Mouse (Mus musculus): Measurements from ENCODE around the gene St7. TPM values are rescaled to one million over a fixed set of nuclear protein-coding genes. Genes with fewer than 3 reads are reported as not detected.

The St7 gene
- polyA plus RNA-seq, 1 experiment from 2014 or later: 19.8 TPM

DNA sequence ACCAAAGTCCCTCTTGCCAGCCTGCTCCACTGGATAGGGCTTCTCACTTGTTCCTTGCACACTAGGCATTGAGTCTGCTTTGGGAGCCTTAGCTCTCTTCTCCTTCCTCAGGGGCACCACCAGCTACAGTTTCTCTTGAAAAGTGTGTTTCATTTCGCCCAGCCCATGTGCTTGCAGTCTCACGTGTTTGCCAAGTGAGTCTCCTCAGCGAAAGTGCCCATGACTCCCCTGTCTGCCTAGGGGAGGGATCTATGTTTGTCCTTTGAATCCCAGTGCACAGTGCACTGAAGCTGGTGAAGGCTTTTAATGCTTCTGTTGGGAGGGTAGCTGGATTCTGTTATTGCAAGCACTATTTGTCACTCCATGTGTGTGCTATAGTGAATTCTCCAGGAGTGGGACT lies 79.8 kb downstream of the St7 start:
- 79% methylated on average over 3 of the region's 3 CpGs for WGBS
- no peak for ATAC-seq (ENCODE audit: low FRiP score, low TSS enrichment)
- H3K36me3 ChIP-seq (ENCODE audit: insufficient read depth, low read length): no peaks in the 10 kb centered on the region

GRCm38 (mm10) chr6:17776041-17776440 lies 83.3 kb downstream of the St7 start:
- H3K4me1 ChIP-seq (ENCODE audit: insufficient read depth, low read length): no peaks in the 10 kb centered on the region
- WGBS: 67% methylated on average over 7 of the region's 7 CpGs
- no peak overlapping the region for H3K27ac ChIP-seq (ENCODE audit: low read length)
- no peak overlapping the region for H3K4me3 ChIP-seq (ENCODE audit: low read length)
- no peak for ATAC-seq (ENCODE audit: low FRiP score, low TSS enrichment)
- H3K9me3 ChIP-seq (ENCODE audit: low read length): no peaks in the 10 kb centered on the region
- H3K27me3 ChIP-seq (ENCODE audit: insufficient read depth, low read length): no peaks in the 10 kb centered on the region
- no peak overlapping the region for H3K4me2 ChIP-seq (replicated peaks; ENCODE audit: low read depth, low read length)
- no peak overlapping the region for H3K9ac ChIP-seq (replicated peaks; ENCODE audit: low read length)
- no peaks in the 10 kb centered on the region for H3K36me3 ChIP-seq (ENCODE audit: insufficient read depth, low read length)

More for the DNA sequence above, 79.8 kb downstream of the St7 start:
- no peak overlapping the region for H3K27ac ChIP-seq (ENCODE audit: low read length)
- H3K9ac ChIP-seq (replicated peaks; ENCODE audit: low read length): no peak overlapping the region
- no peaks in the 10 kb centered on the region for H3K9me3 ChIP-seq (ENCODE audit: low read length)
- no peak overlapping the region for H3K4me2 ChIP-seq (replicated peaks; ENCODE audit: low read depth, low read length)
- H3K27me3 ChIP-seq (ENCODE audit: insufficient read depth, low read length): no peaks in the 10 kb centered on the region
- H3K4me1 ChIP-seq (ENCODE audit: insufficient read depth, low read length): peaks cover 4% of the 10 kb centered on the region; the same call in 1 of the 2 replicates
- no peak overlapping the region for H3K4me3 ChIP-seq (ENCODE audit: low read length)

DNA sequence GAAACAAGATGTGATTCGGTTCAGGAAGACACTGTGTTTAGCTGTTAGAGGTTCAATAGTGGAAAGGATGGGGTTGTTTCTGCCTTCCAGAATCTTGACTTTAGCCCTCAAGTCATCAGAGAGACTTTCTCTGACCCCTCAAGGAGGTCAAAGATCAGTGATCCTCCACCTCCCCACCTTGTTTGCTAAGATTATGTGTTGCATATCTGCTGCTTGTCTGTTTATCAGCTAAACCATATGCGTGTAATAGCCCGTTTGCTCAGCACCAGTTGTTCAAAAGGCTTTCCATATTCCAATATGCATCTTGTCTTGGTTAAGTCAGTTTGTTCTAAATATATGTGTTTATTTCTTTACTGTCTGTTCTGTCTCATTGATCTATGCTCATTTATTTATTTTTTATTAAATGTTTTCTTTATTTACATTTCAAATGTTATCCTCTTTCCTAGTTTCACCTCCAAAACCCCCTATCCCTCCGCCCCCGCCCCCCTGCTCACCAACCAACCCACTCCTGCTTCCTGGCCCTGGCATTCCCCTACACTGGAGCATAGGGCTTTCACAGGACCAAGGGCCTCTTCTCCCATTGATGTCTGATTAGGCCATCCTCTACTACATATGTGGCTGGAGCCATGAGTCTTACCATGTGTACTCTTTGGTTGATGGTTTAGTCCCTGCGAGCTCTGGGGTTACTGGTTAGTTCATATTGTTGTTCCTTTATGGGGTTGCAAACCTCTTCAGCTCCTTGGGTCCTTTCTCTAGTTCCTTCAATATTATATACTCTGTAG lies 84.5 kb downstream of the St7 start:
- Histone ChIP-seq H3K27ac (ENCODE audit: low read length) (no peak overlapping the region), H3K4me1 (ENCODE audit: insufficient read depth, low read length) (no peaks in the 10 kb centered on the region), H3K27me3 (ENCODE audit: insufficient read depth, low read length) (no peaks in the 10 kb centered on the region), H3K4me3 (ENCODE audit: low read length) (no peak overlapping the region), H3K9me3 (ENCODE audit: low read length) (no peaks in the 10 kb centered on the region), H3K4me2 (replicated peaks; ENCODE audit: low read depth, low read length) (no peak overlapping the region), H3K9ac (replicated peaks; ENCODE audit: low read length) (no peak overlapping the region), H3K36me3 (ENCODE audit: insufficient read depth, low read length) (no peaks in the 10 kb centered on the region)
- WGBS: 95% methylated on average over 6 of the region's 6 CpGs
- ATAC-seq (ENCODE audit: low FRiP score, low TSS enrichment): no peak

- H3K9ac ChIP-seq (replicated peaks; ENCODE audit: low read length): no peak overlapping the region
- no peak overlapping the region for H3K4me3 ChIP-seq (ENCODE audit: low read length)
- no peak overlapping the region for H3K4me2 ChIP-seq (replicated peaks; ENCODE audit: low read depth, low read length)
- no peak for ATAC-seq (ENCODE audit: low FRiP score, low TSS enrichment)
- H3K36me3 ChIP-seq (ENCODE audit: insufficient read depth, low read length): no peaks in the 10 kb centered on the region
- 98% methylated on average over 3 of the region's 3 CpGs for WGBS
- no peaks in the 10 kb centered on the region for H3K4me1 ChIP-seq (ENCODE audit: insufficient read depth, low read length)
- no peaks in the 10 kb centered on the region for H3K27me3 ChIP-seq (ENCODE audit: insufficient read depth, low read length)
- H3K27ac ChIP-seq (ENCODE audit: low read length): no peak overlapping the region
- H3K9me3 ChIP-seq (ENCODE audit: low read length): no peaks in the 10 kb centered on the region
Measured at GRCm38 (mm10) chr6:17778648-17779202, 86.0 kb downstream of the St7 start.

- H3K27me3 ChIP-seq (ENCODE audit: insufficient read depth, low read length): no peaks in the 10 kb centered on the region
- WGBS: 97% methylated on average over 1 of the region's 1 CpGs
- H3K9ac ChIP-seq (replicated peaks; ENCODE audit: low read length): no peak overlapping the region
- H3K4me3 ChIP-seq (ENCODE audit: low read length): no peak overlapping the region
- no peaks in the 10 kb centered on the region for H3K9me3 ChIP-seq (ENCODE audit: low read length)
- no peak overlapping the region for H3K27ac ChIP-seq (ENCODE audit: low read length)
- H3K4me2 ChIP-seq (replicated peaks; ENCODE audit: low read depth, low read length): no peak overlapping the region
- H3K36me3 ChIP-seq (ENCODE audit: insufficient read depth, low read length): no peaks in the 10 kb centered on the region
- no peak for ATAC-seq (ENCODE audit: low FRiP score, low TSS enrichment)
- H3K4me1 ChIP-seq (ENCODE audit: insufficient read depth, low read length): no peaks in the 10 kb centered on the region
Measured at GRCm38 (mm10) chr6:17783511-17783910, 90.8 kb downstream of the St7 start.

DNA sequence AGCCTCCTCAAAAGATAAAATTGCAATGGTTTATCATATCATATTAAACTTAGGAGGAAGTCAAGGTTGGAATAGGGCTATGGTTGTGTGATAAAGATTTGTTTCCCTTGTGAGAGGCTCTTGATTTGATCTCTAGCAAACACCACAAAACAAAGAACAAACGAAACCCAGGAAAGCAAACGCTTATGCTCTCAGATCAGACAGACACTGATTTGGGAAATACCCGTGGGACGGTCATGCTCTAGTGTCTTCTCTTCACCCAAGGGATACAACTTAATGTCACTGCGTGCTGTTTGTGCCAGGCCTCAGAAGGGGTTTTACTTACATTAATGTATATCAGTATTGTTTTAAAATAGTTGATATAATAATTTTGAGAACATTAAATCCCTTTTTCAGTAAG lies 91.8 kb downstream of the St7 start:
- Histone ChIP-seq H3K9me3 (ENCODE audit: low read length) (no peaks in the 10 kb centered on the region), H3K9ac (replicated peaks; ENCODE audit: low read length) (no peak overlapping the region), H3K4me1 (ENCODE audit: insufficient read depth, low read length) (no peaks in the 10 kb centered on the region), H3K36me3 (ENCODE audit: insufficient read depth, low read length) (no peaks in the 10 kb centered on the region), H3K27ac (ENCODE audit: low read length) (no peak overlapping the region), H3K27me3 (ENCODE audit: insufficient read depth, low read length) (no peaks in the 10 kb centered on the region), H3K4me3 (ENCODE audit: low read length) (no peak overlapping the region), H3K4me2 (replicated peaks; ENCODE audit: low read depth, low read length) (no peak overlapping the region)
- 82% methylated on average over 5 of the region's 5 CpGs for WGBS
- ATAC-seq (ENCODE audit: low FRiP score, low TSS enrichment): no peak

DNA sequence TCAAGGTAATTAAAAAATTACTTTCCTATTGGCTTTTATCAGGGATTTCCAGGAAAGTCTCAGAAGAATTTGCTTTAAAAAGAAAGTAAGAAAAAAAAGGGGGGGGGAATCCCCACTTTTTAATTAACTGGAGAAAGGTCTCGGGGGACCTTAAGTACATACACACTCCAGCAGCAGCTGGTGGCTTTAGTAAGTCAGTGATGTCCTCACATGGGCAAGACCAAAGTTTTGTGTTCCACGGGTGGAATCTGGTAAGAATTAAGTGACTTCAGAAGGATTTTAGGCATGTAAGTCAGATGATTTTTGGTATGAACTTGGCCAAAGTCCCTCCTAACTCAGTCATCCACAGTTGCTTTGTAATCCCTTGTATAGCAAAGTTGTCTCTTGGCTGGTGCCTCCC lies 92.5 kb downstream of the St7 start:
- H3K27me3 ChIP-seq (ENCODE audit: insufficient read depth, low read length): no peaks in the 10 kb centered on the region
- 71% methylated on average over 2 of the region's 2 CpGs for WGBS
- H3K4me1 ChIP-seq (ENCODE audit: insufficient read depth, low read length): no peaks in the 10 kb centered on the region
- H3K27ac ChIP-seq (ENCODE audit: low read length): no peak overlapping the region
- ATAC-seq (ENCODE audit: low FRiP score, low TSS enrichment): no peak
- H3K9ac ChIP-seq (replicated peaks; ENCODE audit: low read length): no peak overlapping the region
- H3K4me3 ChIP-seq (ENCODE audit: low read length): no peak overlapping the region
- H3K9me3 ChIP-seq (ENCODE audit: low read length): no peaks in the 10 kb centered on the region
- H3K36me3 ChIP-seq (ENCODE audit: insufficient read depth, low read length): no peaks in the 10 kb centered on the region
- H3K4me2 ChIP-seq (replicated peaks; ENCODE audit: low read depth, low read length): no peak overlapping the region

DNA sequence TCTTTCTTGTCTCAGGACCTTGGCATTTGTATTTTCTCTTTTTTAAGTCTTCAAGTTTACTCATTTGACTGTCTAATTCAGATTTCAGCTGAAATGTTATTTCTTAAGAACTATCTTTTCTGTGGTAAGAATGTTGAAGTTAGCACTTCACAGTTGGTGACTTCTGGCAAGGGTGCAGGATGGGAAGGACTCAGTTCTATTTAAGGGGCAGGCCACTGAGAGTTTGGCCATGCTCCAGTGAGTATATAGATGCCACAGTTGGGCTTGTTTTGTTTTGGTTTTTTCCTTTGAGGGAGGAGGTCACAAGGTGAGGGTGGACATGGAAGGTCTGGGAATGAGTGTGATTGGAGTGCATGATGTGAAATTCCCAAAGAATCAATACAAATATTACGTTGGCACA lies 95.1 kb downstream of the St7 start:
- WGBS: 88% methylated on average over 1 of the region's 1 CpGs
- H3K27ac ChIP-seq (ENCODE audit: low read length): no peak overlapping the region
- H3K4me1 ChIP-seq (ENCODE audit: insufficient read depth, low read length): no peaks in the 10 kb centered on the region
- H3K4me2 ChIP-seq (replicated peaks; ENCODE audit: low read depth, low read length): no peak overlapping the region
- no peaks in the 10 kb centered on the region for H3K27me3 ChIP-seq (ENCODE audit: insufficient read depth, low read length)
- H3K9ac ChIP-seq (replicated peaks; ENCODE audit: low read length): no peak overlapping the region
- no peaks in the 10 kb centered on the region for H3K36me3 ChIP-seq (ENCODE audit: insufficient read depth, low read length)
- no peak for ATAC-seq (ENCODE audit: low FRiP score, low TSS enrichment)
- H3K4me3 ChIP-seq (ENCODE audit: low read length): no peak overlapping the region
- no peaks in the 10 kb centered on the region for H3K9me3 ChIP-seq (ENCODE audit: low read length)

- Histone ChIP-seq H3K36me3 (ENCODE audit: insufficient read depth, low read length) (no peaks in the 10 kb centered on the region), H3K9ac (replicated peaks; ENCODE audit: low read length) (no peak overlapping the region), H3K4me3 (ENCODE audit: low read length) (no peak overlapping the region), H3K4me2 (replicated peaks; ENCODE audit: low read depth, low read length) (no peak overlapping the region), H3K27ac (ENCODE audit: low read length) (no peak overlapping the region), H3K9me3 (ENCODE audit: low read length) (no peaks in the 10 kb centered on the region), H3K27me3 (ENCODE audit: insufficient read depth, low read length) (no peaks in the 10 kb centered on the region), H3K4me1 (ENCODE audit: insufficient read depth, low read length) (no peaks in the 10 kb centered on the region)
- no peak for ATAC-seq (ENCODE audit: low FRiP score, low TSS enrichment)
- 70% methylated on average over 1 of the region's 1 CpGs for WGBS
Measured at GRCm38 (mm10) chr6:17790251-17790650, 97.5 kb downstream of the St7 start.

DNA sequence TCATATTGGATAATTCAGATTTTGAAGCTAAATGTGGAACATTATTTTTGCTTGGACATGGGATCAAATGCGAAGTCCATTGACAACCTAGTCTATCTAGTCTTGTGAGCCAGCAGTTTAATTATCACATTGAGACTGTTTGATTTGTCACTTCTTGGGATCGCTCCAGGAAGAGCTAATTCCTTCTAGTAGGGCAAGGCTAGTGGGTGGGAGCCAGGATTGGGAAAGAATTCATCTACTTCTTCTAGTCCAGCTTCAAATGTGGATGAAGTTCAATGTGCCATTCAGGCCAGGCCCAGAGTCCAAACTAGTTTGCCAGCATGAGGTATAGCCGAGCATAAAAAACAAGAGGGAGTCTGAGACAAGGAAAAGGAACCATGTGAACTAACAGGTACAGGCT lies 100.7 kb downstream of the St7 start:
- no peaks in the 10 kb centered on the region for H3K27me3 ChIP-seq (ENCODE audit: insufficient read depth, low read length)
- H3K4me1 ChIP-seq (ENCODE audit: insufficient read depth, low read length): no peaks in the 10 kb centered on the region
- no peak overlapping the region for H3K9ac ChIP-seq (replicated peaks; ENCODE audit: low read length)
- H3K27ac ChIP-seq (ENCODE audit: low read length): no peak overlapping the region
- no peak for ATAC-seq (ENCODE audit: low FRiP score, low TSS enrichment)
- H3K36me3 ChIP-seq (ENCODE audit: insufficient read depth, low read length): no peaks in the 10 kb centered on the region
- H3K4me3 ChIP-seq (ENCODE audit: low read length): no peak overlapping the region
- H3K9me3 ChIP-seq (ENCODE audit: low read length): no peaks in the 10 kb centered on the region
- no peak overlapping the region for H3K4me2 ChIP-seq (replicated peaks; ENCODE audit: low read depth, low read length)
- WGBS: 92% methylated on average over 3 of the region's 3 CpGs

Data from kidney, embryonic 16.5 days (tissue).